Mouse (Mus musculus): Measurements from ENCODE around the gene Gm20547. TPM values are rescaled to one million over a fixed set of nuclear protein-coding genes. Genes with fewer than 3 reads are reported as not detected.
"Not testable (repeated sequence)": the region's sequence is repeated elsewhere in the genome, so short reads cannot be mapped to it uniquely, and the experiment has no call there.

Gm20547 gene
- total and polyA plus RNA-seq, 3 experiments: 0.03 TPM; not detected in 2

GRCm38 (mm10) chr17:34811275-34811674 is 70.6 kb downstream of the Gm20547 start (continued):
- TF ChIP-seq MEF2A (IDR thresholded peaks at IDR 0.05; ENCODE audit: extremely low read depth, insufficient replicate concordance, low read depth, low read length, poor library complexity, severe bottlenecking) (no peak), NRF1 (IDR thresholded peaks at IDR 0.05; ENCODE audit: insufficient read depth, low read depth, low read length, poor library complexity, severe bottlenecking) (no peak), KAT2A (conservative IDR thresholded peaks at IDR 0.05; ENCODE audit: low read depth, low read length) (no peak), MAFK (IDR thresholded peaks at IDR 0.05; ENCODE audit: borderline replicate concordance, low read depth, low read length) (no peak)

- not testable (repeated sequence) for H3K4me3 ChIP-seq (ENCODE audit: control insufficient read depth in 1 of 2, insufficient read depth in 1 of 2, low read depth in 2 of 2, low read length in 2 of 2); H3K27me3 ChIP-seq (ENCODE audit: control insufficient read depth in 1 of 2, insufficient read depth in 2 of 2, low read length in 2 of 2); DNase-seq (ENCODE audit: low read depth, low spot score); H3K79me2 ChIP-seq (ENCODE audit: control insufficient read depth, insufficient read depth, low read length, poor library complexity); H3K4me1 ChIP-seq (ENCODE audit: control insufficient read depth in 1 of 2, insufficient read depth in 2 of 2, low read length in 2 of 2); H3K36me3 ChIP-seq (ENCODE audit: control insufficient read depth in 1 of 2, insufficient read depth in 2 of 2, low read length in 2 of 2); H3K9me3 ChIP-seq (replicated peaks; ENCODE audit: insufficient read depth, low read length); H3K9ac ChIP-seq (ENCODE audit: control insufficient read depth, low read depth, low read length, poor library complexity, severe bottlenecking); H3K27ac ChIP-seq (ENCODE audit: control insufficient read depth, low read depth, low read length)
These were observed 71.0 kb downstream of the Gm20547 start for GRCm38 (mm10) chr17:34810811-34811210.

- DNase-seq (ENCODE audit: low read depth, low spot score); H3K27ac ChIP-seq (ENCODE audit: control insufficient read depth, low read depth, low read length): not testable (repeated sequence)
These were observed 71.4 kb downstream of the Gm20547 start for GRCm38 (mm10) chr17:34810411-34810810.

GRCm38 (mm10) chr17:34808599-34809205 is 73.1 kb downstream of the Gm20547 start:
- H3K4me1 ChIP-seq (ENCODE audit: control insufficient read depth in 1 of 2, insufficient read depth in 2 of 2, low read length in 2 of 2): no peaks in the 10 kb centered on the region
- H3K79me2 ChIP-seq (ENCODE audit: control insufficient read depth, insufficient read depth, low read length, poor library complexity): no peaks in the 10 kb centered on the region
- no peaks in the 10 kb centered on the region for H3K9me3 ChIP-seq (replicated peaks; ENCODE audit: insufficient read depth, low read length)
- no peaks in the 10 kb centered on the region for H3K36me3 ChIP-seq (ENCODE audit: control insufficient read depth in 1 of 2, insufficient read depth in 2 of 2, low read length in 2 of 2)
- H3K9ac ChIP-seq (ENCODE audit: control insufficient read depth, low read depth, low read length, poor library complexity, severe bottlenecking): no peak overlapping the region
- DNase-seq (ENCODE audit: low read depth, low spot score): no peak
- H3K27me3 ChIP-seq (ENCODE audit: control insufficient read depth in 1 of 2, insufficient read depth in 2 of 2, low read length in 2 of 2): no peaks in the 10 kb centered on the region
- no peak overlapping the region for H3K27ac ChIP-seq (ENCODE audit: control insufficient read depth, low read depth, low read length)
- H3K4me3 ChIP-seq (ENCODE audit: control insufficient read depth in 1 of 2, insufficient read depth in 1 of 2, low read depth in 2 of 2, low read length in 2 of 2): no peak overlapping the region
- TF ChIP-seq TBP (IDR thresholded peaks at IDR 0.05; ENCODE audit: low read depth, low read length): no peak
- no peak for TF ChIP-seq POLR2AphosphoS5 (IDR thresholded peaks at IDR 0.05; ENCODE audit: borderline replicate concordance, low read depth, low read length)
- no peak for TF ChIP-seq MYB (IDR thresholded peaks at IDR 0.05; ENCODE audit: low read depth, low read length)
- no peak for TF ChIP-seq USF2 (IDR thresholded peaks at IDR 0.05; ENCODE audit: borderline replicate concordance in 1 of 2, insufficient read depth in 1 of 2, low read depth in 1 of 2, low read length in 2 of 2)
- no peak for TF ChIP-seq JUND (IDR thresholded peaks at IDR 0.05; ENCODE audit: low read depth, low read length)
- no peak for TF ChIP-seq TCF12 (IDR thresholded peaks at IDR 0.05; ENCODE audit: low read depth, low read length)
- TF ChIP-seq SIN3A (IDR thresholded peaks at IDR 0.05; ENCODE audit: low read length): no peak
- TF ChIP-seq RCOR1 (IDR thresholded peaks at IDR 0.05; ENCODE audit: low read depth, low read length): no peak
- TF ChIP-seq ZKSCAN1 (IDR thresholded peaks at IDR 0.05; ENCODE audit: low read depth, low read length): no peak
- no peak for TF ChIP-seq MEF2A (IDR thresholded peaks at IDR 0.05; ENCODE audit: extremely low read depth, insufficient replicate concordance, low read depth, low read length, poor library complexity, severe bottlenecking)
- no peak for TF ChIP-seq KAT2A (conservative IDR thresholded peaks at IDR 0.05; ENCODE audit: low read depth, low read length)

More at GRCm38 (mm10) chr17:34810411-34810810, 71.4 kb downstream of the Gm20547 start:
- not testable (repeated sequence) for H3K79me2 ChIP-seq (ENCODE audit: control insufficient read depth, insufficient read depth, low read length, poor library complexity); H3K4me1 ChIP-seq (ENCODE audit: control insufficient read depth in 1 of 2, insufficient read depth in 2 of 2, low read length in 2 of 2); H3K9ac ChIP-seq (ENCODE audit: control insufficient read depth, low read depth, low read length, poor library complexity, severe bottlenecking); H3K36me3 ChIP-seq (ENCODE audit: control insufficient read depth in 1 of 2, insufficient read depth in 2 of 2, low read length in 2 of 2); H3K9me3 ChIP-seq (replicated peaks; ENCODE audit: insufficient read depth, low read length); H3K4me3 ChIP-seq (ENCODE audit: control insufficient read depth in 1 of 2, insufficient read depth in 1 of 2, low read depth in 2 of 2, low read length in 2 of 2); H3K27me3 ChIP-seq (ENCODE audit: control insufficient read depth in 1 of 2, insufficient read depth in 2 of 2, low read length in 2 of 2)

All from MEL (cell line).